Mouse (Mus musculus): ENCODE measurements around the gene Alkbh5.

Gene Alkbh5

DNA sequence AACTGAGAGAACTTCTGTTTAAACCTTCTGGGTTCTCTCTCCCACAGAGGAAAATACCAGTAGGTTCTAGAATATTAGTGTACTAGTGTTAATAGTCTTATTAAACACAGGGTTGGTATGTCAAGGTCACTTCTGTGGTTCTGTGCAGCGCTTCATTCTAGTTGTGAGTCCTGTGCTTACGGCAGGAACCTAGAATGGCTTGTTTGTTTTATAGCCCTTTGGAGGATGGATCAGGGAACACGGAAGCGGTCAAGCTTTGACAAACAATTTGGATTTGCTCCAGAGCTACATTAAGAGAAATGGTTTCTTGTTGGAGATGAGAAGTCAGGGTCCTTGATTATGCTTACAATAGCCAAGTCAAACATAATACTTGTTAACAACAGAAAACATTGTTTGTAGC is 9.3 kb downstream of the Alkbh5 start:
- DNase-seq = no peak

DNA sequence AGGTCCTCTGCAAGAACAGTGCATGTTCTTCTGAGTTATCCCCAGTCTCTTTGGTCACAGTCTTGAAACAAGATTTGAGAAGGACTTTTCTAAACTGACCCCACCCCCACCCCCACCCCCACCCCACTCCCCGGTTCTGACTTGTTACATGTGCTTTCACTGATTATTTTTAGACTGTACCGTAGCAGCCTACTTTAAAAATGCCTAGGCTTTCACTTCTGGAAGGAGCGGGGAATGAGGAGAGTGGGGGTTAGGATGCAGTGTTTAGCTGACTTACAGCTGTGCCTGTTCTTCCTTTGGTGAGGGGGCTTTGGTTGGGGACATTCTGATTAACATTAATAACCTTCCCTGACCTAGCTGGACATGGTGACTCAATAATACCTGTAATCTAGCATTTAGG is 11.9 kb downstream of the Alkbh5 start:
- no peak for DNase-seq

DNA sequence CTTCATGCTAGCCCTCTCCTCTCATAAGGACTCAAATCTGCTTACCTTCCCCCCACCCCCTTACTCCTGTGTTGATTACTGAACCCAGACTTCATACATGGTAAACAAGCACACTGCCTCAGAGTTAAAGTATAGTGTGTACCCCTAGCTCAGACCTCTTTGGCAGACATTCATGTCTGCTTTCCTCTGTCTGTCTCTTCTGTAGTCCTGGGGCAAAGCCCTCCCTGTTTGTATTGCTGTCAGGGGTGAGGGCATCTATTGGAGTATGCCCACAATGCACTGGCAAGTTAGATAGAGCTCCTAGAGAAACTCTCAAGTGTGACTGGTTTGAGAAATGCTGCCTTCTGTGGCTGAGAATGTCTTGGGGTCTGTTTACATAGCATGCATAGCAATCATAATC is 16.9 kb downstream of the Alkbh5 start:
- no peak for DNase-seq

DNA sequence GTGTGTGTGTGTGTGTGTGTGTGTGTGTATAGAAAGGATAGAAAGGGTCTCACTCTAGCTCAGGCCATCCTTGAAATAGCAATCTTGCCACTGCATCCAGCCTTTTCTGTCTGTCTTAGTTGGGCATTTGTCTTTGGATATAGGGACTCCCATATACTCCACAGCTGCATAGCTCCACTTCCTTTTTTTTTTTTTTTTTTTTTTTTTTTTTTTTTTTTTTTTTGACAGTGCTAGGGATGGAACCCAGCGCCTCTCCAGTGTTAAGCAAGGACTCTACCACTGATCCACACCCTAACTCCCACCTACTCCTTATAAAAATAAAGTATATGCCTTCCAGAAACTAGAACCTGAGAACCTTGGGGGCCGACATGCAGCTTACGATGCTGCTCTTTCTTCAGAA is 21.5 kb downstream of the Alkbh5 start:
- no peak for DNase-seq

DNA sequence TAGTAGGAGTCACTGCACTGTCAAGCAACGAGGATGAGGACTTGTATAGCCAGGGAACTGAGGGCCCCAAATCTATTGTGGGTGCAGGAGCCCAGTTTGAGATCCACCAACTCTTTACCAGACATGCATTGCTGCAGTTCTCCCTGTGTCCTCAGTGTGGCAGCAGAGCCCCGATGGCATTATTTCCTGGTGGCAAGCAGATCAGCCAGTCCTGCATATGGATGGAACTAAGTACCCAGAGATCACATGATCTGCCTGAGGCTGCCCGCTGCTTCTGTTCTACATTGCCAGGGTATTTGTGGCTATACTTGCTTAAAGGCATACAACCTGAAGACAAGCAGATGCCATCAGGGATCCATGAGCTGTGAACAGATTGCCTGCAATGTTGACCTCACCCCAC is 23.2 kb downstream of the Alkbh5 start:
- peak; percentile 83 for DNase-seq

DNA sequence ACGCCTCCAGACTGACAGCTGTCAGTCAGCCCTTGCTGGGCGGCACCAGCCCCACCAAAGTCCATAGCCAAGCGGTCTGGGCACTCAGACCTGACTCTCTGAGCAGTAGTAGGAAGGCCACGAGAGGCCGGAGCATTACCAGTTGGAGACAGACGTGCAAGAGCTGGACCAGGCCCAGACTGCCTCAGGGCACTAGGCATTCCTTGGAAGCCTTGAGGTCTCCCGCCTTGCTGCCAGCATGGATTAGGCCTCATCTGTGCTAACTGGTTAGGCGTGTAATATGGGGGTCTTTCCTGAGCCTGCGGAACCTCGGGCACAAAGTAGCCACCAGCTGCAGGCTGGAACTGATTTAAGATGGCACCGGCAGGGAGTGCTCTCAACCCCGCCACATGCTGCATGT is 37.8 kb downstream of the Alkbh5 start:
- peak; percentile 26 for DNase-seq
